Mouse (Mus musculus) adrenal gland, adult 10 weeks (tissue): ENCODE data around the gene Taldo1. TPM values are rescaled to one million over a fixed set of nuclear protein-coding genes. Genes with fewer than 3 reads are reported as not detected.

Source experiments
- polyA plus RNA-seq: library from polyadenylated mRNA; stranded (reverse); fragments of 350-450 nt; fragmentation: Illumina TruSeq; extraction: RNeasy Lipid Tissue Mini Kit (QIAGEN cat#74804); gene quantifications from one replicate; pipeline ENCODE4 v1.2.3, GENCODE M21; 2014; ENCODE audit warnings: low read depth, low replicate concordance

Taldo1 gene
- polyA plus RNA-seq = 37.2 TPM

DNA sequence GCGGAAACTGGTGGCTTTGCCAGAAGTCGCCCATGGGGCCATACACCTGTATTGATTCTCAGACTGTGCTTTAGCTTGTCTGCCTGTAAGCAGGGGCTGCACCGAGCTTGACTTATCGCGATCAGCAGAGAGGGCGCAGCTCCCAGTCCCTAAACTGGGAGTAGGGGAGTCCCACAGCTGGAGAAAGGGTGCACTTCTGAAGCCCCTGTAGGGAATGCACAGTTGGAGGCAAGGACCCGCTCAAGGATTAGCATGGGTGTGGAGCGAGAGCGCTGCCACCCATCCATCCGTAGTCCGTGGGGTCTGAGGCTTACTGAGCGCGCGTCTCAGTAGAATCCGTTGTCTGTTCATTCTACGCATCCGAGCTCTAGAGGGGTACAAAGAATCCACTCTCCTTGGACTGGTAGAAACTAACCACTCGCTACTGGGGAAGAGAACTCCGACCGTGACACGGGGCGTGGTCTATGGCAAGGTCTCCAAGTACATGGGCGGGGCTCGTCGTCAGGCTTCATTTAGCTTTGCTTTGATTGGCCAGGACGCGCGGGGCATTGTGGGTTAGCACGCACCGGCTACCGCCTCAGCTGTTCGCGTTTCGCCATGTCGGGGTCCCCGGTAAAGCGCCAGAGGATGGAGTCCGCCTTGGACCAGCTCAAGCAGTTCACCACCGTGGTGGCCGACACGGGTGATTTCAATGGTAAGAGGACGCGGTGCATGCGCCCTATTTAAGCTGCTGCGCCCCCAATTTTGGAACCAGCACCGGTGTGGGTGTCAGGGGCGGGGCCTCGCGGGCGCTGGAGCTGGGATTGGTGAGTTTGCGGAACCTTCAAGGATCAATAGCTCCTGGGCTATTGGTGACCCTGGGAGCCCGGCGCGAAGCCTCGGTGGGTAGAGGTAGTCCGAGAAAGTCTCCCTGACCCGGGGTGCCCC is at the start of gene Taldo1:
Gene Taldo1 (plus strand): TSS at position 575 of the 927 bp plus-strand sequence.

DNA sequence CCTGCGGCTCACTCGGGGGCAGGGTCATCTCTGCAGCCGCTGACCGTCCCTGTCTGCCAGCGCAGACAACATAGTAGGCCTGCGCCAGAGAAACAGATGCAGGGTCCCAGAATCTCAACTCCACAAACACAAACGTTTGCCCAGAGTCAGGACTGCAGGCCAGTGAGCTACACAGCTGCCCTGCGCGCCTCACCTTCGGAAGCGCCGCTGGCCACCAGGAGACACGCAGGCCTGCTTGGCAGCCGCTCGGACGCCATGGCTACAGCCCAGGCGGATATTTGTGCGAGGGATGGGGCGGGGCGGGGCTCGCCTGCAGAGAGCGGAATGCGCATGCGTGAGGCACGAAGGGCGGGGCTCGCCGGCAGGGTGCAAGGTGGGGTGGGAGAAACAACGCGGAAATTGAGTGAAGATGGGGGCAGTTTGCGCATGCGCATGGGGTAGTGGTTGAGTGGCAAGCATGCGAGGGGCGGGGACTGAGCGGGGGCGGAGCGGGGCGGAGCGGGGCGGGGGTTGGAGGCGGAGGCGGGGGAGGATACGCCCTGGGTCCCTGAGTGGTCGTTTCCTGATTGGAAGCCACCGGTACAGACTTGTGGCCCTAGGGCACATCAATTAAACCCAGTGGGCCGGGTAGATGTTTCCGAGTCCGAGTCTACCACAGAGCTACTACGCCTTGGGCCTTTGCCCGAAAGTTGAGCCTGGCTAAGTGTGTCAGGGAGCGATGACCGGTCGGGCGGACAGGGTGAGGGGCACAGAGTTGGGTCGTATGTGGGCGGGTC is 22.0 kb downstream of the Taldo1 start, which contains the start of gene Gatd1:
Gene Gatd1 (minus strand): TSS at position 328 of the 776 bp plus-strand sequence.

DNA sequence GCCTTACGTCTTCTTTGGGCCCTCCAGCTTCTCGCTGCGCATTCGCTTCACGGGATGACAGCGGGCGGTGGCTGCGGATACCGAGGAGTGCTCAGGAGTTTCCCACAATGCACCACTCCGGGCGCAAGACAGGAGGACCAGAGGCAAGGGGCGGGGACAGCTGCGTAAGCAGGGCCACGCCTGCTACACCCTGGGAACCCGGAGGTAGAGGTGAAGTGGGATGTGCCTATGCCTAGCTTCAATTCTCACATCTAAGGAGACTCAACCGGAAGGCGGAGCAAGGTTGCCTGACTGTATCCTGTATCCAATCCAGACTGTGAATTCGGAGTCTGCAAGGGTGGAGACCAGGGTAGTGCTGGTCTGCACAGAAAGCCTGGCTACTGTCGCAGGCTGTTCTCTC is 37.3 kb downstream of the Taldo1 start, which contains the start of gene Cend1:
Gene Cend1 (minus strand): TSS at position 182 of the 400 bp plus-strand sequence.

DNA sequence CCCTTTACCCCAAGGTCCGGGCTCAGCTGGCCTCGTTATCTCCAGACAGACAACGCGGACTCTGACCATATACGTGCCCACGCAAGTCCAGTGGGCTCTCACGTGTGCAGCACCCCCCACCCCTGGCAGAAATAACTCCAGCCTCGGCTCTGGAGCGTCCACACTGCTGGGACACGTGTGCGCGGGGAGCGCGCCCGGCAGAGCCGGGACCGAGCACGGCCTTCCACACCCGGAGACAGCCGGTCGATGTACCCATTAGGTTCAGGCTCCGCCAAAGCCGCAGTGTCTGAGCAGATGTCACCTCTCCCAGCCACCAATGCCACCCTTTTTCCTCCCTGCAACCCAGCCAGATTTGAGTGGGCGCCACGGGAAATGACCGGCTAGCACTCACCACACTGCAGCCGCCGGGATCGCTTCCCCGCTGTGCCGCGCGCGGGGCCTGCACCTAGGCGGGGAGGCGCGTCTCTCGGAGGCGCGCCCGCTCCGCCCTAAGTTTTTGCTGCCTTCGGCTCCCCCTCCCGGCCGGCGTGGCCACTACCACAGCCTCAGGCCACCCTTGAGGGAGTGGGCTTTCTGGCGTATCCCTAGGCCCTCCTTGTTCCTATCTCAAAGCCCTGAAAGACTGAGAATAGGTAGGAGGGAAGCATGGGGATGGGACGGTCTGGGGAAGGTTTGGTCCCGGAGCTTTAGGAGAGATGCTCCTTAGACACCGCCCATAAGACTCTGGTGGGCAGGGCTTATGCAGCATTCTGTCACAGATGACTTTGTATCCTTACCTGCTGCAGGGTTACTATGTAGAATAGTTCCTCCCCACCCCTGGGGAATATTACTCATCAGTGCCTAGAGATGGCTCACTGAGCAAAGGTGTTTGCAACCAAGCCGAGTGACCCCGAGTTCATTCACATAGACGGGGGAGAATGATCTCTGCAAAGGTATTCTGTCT is 45.5 kb downstream of the Taldo1 start, which contains the start of gene Slc25a22:
Gene Slc25a22 (minus strand): TSS at position 715 of the 943 bp plus-strand sequence.

DNA sequence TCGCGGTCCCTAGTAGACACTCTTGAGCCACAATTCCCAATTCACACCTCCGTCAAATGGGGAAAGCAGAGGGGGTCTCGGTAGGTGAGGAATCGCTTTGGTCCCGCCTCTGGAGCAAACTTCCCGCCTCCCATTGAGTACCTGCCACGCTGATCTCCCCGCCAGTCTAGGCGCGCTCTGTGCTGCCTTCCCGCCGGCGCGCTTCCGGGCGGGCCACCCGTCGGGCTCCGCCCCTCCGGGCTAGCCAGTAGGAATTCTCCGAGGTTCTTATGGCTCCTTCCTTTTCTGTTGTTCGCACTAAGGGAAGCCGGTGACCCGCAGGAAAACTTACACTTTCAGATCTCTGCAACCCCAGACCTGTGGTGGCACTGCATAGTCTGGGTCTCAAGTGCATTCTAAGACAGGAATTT is 51.8 kb downstream of the Taldo1 start, which contains the start of gene Pidd1:
Gene Pidd1 (minus strand): TSS at position 198 of the 410 bp plus-strand sequence.

DNA sequence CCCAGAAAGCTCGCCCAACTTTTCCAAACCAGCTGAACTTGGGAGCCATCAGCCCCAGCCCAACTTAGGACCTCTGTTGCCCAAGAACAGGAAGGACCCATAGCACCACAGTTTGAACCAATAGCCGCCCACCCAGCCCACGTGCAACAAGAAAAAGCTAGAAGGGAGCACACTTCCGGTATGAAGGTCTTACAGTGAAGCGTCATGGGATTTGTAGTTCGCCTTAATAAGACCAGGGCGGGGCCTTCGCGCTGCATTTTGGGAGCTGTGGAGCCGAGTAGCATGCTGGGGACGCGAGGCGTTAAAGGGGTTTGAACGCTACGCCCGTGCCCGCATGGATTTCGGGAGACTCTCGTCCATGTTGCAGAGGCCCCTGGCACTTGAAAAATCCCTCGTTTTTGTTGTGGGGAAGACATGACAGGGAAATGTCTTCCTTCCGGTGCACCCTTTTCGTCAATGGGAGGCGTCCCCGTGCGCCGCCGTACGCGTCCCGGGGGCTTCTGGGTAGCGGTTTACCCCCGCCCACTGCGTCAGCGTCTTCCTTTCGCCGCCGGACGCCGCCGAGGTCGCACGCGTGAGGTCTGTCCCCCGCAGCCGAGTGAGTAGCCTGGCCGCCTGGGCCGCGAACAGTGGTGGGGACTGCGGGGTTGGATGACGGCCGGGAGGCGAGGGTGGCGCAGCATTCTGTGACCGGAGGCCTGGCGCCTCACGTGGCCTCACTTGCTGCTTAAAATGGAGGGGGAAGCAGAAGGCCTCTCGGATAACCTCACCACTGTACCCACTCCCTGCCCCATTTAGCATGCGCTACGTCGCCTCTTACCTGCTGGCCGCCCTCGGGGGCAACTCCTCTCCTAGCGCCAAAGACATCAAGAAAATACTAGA is 55.4 kb downstream of the Taldo1 start, which contains the start of gene Rplp2:
Gene Rplp2 (plus strand): TSS at position 261 of the 882 bp plus-strand sequence.

Other genes with a start within 250 kb of the Taldo1 start
- gene Rnh1, start 219.3 kb upstream of the Taldo1 start, polyA plus RNA-seq = 5.4 TPM
- gene Hras, start 198.2 kb upstream of the Taldo1 start, polyA plus RNA-seq = 8.7 TPM
- 0.58 TPM for gene Lrrc56, start 198.0 kb upstream of the Taldo1 start, polyA plus RNA-seq
- gene Lmntd2, start 178.1 kb upstream of the Taldo1 start, polyA plus RNA-seq = not detected
- 0.64 TPM for gene Rassf7, start 176.3 kb upstream of the Taldo1 start, polyA plus RNA-seq
- 17.6 TPM for gene Phrf1, start 163.4 kb upstream of the Taldo1 start, polyA plus RNA-seq
- 19.8 TPM for gene Irf7, start 125.7 kb upstream of the Taldo1 start, polyA plus RNA-seq
- gene Cdhr5, start 115.4 kb upstream of the Taldo1 start, polyA plus RNA-seq = 1.3 TPM
- gene Sct, start 113.1 kb upstream of the Taldo1 start, polyA plus RNA-seq = not detected
- not detected for gene Drd4, start 100.2 kb upstream of the Taldo1 start, polyA plus RNA-seq
- 0.93 TPM for gene Deaf1, start 64.5 kb upstream of the Taldo1 start, polyA plus RNA-seq
- gene Tmem80, start 64.5 kb upstream of the Taldo1 start, polyA plus RNA-seq = 18.5 TPM
- not detected for gene Eps8l2, start 53.3 kb upstream of the Taldo1 start, polyA plus RNA-seq
- 9.3 TPM for gene Gatd1, start 21.9 kb downstream of the Taldo1 start, polyA plus RNA-seq
- 1.0 TPM for gene Cend1, start 37.3 kb downstream of the Taldo1 start, polyA plus RNA-seq
- 2.9 TPM for gene Slc25a22, start 45.7 kb downstream of the Taldo1 start, polyA plus RNA-seq
- 0.23 TPM for gene Pidd1, start 51.8 kb downstream of the Taldo1 start, polyA plus RNA-seq
- 10.8 TPM for gene Rplp2, start 55.2 kb downstream of the Taldo1 start, polyA plus RNA-seq
- gene Pnpla2, start 63.0 kb downstream of the Taldo1 start, polyA plus RNA-seq = 15.2 TPM
- not detected for gene Cracr2b, start 68.9 kb downstream of the Taldo1 start, polyA plus RNA-seq
- 96.8 TPM for gene Cd151, start 75.2 kb downstream of the Taldo1 start, polyA plus RNA-seq
- 6.1 TPM for gene Polr2l, start 82.9 kb downstream of the Taldo1 start, polyA plus RNA-seq
- gene Tspan4, start 83.0 kb downstream of the Taldo1 start, polyA plus RNA-seq = 1.6 TPM
- gene Chid1, start 147.7 kb downstream of the Taldo1 start, polyA plus RNA-seq = 7.0 TPM
- 45.8 TPM for gene Ap2a2, start 170.0 kb downstream of the Taldo1 start, polyA plus RNA-seq